Mouse (Mus musculus): Measurements from ENCODE around the gene Sh3bgrl2.

The Sh3bgrl2 gene

GRCm38 (mm10) chr9:83593811-83594210, 45.7 kb downstream of the Sh3bgrl2 start:
- no peak for DNase-seq

- no peak for DNase-seq
Observed at GRCm38 (mm10) chr9:83596132-83596531, 48.0 kb downstream of the Sh3bgrl2 start.

GRCm38 (mm10) chr9:83596646-83597481, 48.7 kb downstream of the Sh3bgrl2 start:
- DNase-seq: no peak

GRCm38 (mm10) chr9:83598047-83598446, 49.9 kb downstream of the Sh3bgrl2 start:
- no peak for DNase-seq

GRCm38 (mm10) chr9:83599505-83599904, 51.4 kb downstream of the Sh3bgrl2 start:
- DNase-seq: peak; percentile 21

GRCm38 (mm10) chr9:83600286-83601048, 52.3 kb downstream of the Sh3bgrl2 start:
- no peak for DNase-seq

GRCm38 (mm10) chr9:83602176-83602770, 54.1 kb downstream of the Sh3bgrl2 start:
- no peak for DNase-seq

- no peak for DNase-seq
Observed at GRCm38 (mm10) chr9:83603159-83603558, 55.0 kb downstream of the Sh3bgrl2 start.

GRCm38 (mm10) chr9:83605886-83606640, 57.9 kb downstream of the Sh3bgrl2 start:
- no peak for DNase-seq

- no peak for DNase-seq
Observed at GRCm38 (mm10) chr9:83608135-83608534, 60.0 kb downstream of the Sh3bgrl2 start.

- DNase-seq: peak; percentile 83
Observed at GRCm38 (mm10) chr9:83609422-83610297, 61.5 kb downstream of the Sh3bgrl2 start.

- DNase-seq: no peak
Observed at GRCm38 (mm10) chr9:83615912-83616585, 67.9 kb downstream of the Sh3bgrl2 start.

GRCm38 (mm10) chr9:83616586-83617081, 68.5 kb downstream of the Sh3bgrl2 start:
- no peak for DNase-seq

GRCm38 (mm10) chr9:83623455-83623854, 75.3 kb downstream of the Sh3bgrl2 start:
- DNase-seq: no peak

- DNase-seq: no peak
Observed at GRCm38 (mm10) chr9:83624193-83624592, 76.1 kb downstream of the Sh3bgrl2 start.

GRCm38 (mm10) chr9:83625085-83625484, 77.0 kb downstream of the Sh3bgrl2 start:
- DNase-seq: no peak

- DNase-seq: no peak
Observed at GRCm38 (mm10) chr9:83628669-83629612, 80.8 kb downstream of the Sh3bgrl2 start.

GRCm38 (mm10) chr9:83630341-83630740, 82.2 kb downstream of the Sh3bgrl2 start:
- no peak for DNase-seq

GRCm38 (mm10) chr9:83631920-83632319, 83.8 kb downstream of the Sh3bgrl2 start:
- DNase-seq: no peak

- no peak for DNase-seq
Observed at GRCm38 (mm10) chr9:83634703-83635102, 86.6 kb downstream of the Sh3bgrl2 start.

All from lung, postnatal 10 days (tissue).